Mouse (Mus musculus) right cerebral cortex, adult 2 months (tissue): ENCODE measurements around the gene Nt5c3.

Experiments used
- DNase-seq, 2 experiments: peaks; one replicate each; pipeline ENCODE4 v3.0.0; 2021 to 2022; ENCODE audit warnings: low spot score in 2 of 2

The Nt5c3 gene

DNA sequence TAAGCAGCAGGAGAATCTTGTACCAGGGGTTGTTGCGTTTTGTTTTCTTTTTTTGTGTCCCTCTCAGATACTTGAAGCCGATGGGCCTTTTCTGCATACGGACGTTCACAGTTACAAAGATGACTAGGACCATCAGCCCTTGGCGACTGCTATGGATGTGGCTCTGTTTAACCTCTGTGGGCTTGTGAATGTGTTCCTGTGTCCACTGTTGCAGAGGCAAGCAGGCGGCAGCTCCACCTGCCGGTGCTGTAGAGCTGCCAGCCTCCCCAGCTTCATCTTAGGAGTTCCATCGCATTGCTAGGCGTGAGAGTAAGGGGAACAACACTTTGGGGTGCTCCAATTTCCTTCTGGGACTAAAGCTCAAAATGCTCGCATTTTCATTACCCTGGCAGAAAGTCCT is 88.2 kb downstream of the Nt5c3 start:
- no peak for DNase-seq

DNA sequence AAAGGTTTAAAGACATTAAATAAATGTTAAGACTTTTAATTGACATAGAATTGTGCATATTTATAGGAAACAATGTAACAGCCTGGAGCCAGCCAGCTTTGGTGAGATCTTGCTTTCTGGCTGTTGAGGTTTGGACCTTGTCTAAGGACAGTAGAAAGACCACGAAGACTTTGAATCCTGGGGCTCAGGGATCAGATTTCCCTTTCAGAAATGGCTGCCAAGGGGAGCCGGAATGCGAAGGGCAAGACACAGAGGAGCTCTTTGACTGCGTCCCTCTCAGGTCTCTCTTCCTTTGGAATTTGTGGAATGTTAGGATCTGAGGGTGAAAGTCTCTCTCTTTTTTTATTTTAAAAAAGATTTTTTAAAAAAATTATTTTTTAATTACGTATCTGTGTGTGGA is 89.0 kb downstream of the Nt5c3 start:
- no peak for DNase-seq

DNA sequence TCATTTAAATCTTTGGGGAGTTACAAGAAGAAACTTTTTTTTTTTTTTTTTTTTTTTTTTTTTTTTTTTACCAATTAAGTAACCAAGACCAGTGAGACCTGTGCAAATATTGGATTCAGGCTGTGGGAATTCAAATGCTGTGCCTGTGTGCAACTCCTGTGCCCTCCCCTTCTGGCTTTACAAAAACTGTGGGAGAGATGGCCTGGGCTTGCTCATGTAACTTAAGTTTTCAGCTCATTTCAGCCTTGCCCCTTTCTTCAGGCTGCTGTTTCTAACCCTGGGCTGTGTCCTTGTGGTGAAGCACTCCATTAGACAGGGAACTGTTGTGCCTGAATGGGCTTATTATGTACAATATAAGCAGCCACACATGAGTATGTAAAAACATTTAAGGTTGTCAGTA is 90.9 kb downstream of the Nt5c3 start:
- DNase-seq, result no peak

DNA sequence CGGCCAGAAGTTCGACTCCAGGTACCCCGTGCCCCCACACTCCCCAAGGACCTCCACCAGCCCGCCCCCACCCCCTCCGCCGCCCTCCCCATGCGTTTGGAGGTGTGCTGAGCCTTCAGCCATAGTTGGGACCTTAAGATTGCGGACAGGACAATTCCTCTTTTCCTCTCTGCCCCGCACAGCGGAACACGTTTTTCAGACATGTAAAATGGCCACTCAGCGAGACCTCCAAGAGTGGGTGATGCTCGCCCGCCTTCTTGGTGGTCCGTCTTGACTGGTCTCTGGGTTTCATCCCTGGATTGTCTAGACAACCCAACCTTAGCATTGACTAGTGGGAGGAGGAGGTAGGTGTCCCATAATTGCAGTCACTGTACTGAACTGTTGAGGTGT is 91.3 kb downstream of the Nt5c3 start:
- DNase-seq, result no peak
